Mouse (Mus musculus) ovary, postnatal 36 days (tissue): Measurements from ENCODE around the gene 2410015M20Rik.
"Not testable (repeated sequence)": the region's sequence is repeated elsewhere in the genome, so short reads cannot be mapped to it uniquely, and the experiment has no call there.

Experiments
- DNase-seq: peaks from one replicate; pipeline ENCODE4 v3.0.0; 2022; ENCODE audit warnings: low spot score, mixed read lengths

The 2410015M20Rik gene

GRCm38 (mm10) chr17:56609452-56610171, at the start of gene 2410015M20Rik:
Gene 2410015M20Rik (minus strand): TSS chr17:56609771.
- DNase-seq: peak; percentile 90

GRCm38 (mm10) chr17:56656171-56656570, 46.6 kb upstream of the 2410015M20Rik start:
- DNase-seq: no peak

GRCm38 (mm10) chr17:56655311-56655710, 45.7 kb upstream of the 2410015M20Rik start:
- no peak for DNase-seq

- DNase-seq: no peak
These were observed 45.2 kb upstream of the 2410015M20Rik start for GRCm38 (mm10) chr17:56654771-56655170.

- no peak for DNase-seq
These were observed 42.2 kb upstream of the 2410015M20Rik start for GRCm38 (mm10) chr17:56651801-56652200.

GRCm38 (mm10) chr17:56647546-56647945, 38.0 kb upstream of the 2410015M20Rik start:
- DNase-seq: no peak

GRCm38 (mm10) chr17:56643237-56643636, 33.7 kb upstream of the 2410015M20Rik start:
- no peak for DNase-seq

- no peak for DNase-seq
These were observed 24.5 kb upstream of the 2410015M20Rik start for GRCm38 (mm10) chr17:56634023-56634422.

- DNase-seq: no peak
These were observed 22.2 kb upstream of the 2410015M20Rik start for GRCm38 (mm10) chr17:56631807-56632206.

- not testable (repeated sequence) for DNase-seq
These were observed 20.5 kb upstream of the 2410015M20Rik start for GRCm38 (mm10) chr17:56629800-56630781.

- no peak for DNase-seq
These were observed 18.1 kb upstream of the 2410015M20Rik start, which contains the start of gene Catsperd for GRCm38 (mm10) chr17:56627530-56628277. Gene Catsperd (plus strand): TSS chr17:56628143.

GRCm38 (mm10) chr17:56626754-56627470, 17.3 kb upstream of the 2410015M20Rik start, which contains the start of gene Lonp1:
Gene Lonp1 (minus strand): TSS chr17:56626887.
- peak; percentile 96 for DNase-seq

- DNase-seq: no peak
These were observed 16.7 kb upstream of the 2410015M20Rik start for GRCm38 (mm10) chr17:56626260-56626659.

- DNase-seq: no peak
These were observed 15.9 kb upstream of the 2410015M20Rik start for GRCm38 (mm10) chr17:56625495-56625894.

- no peak for DNase-seq
These were observed 8.1 kb upstream of the 2410015M20Rik start for GRCm38 (mm10) chr17:56617628-56618027.

- DNase-seq: no peak
These were observed 7.2 kb upstream of the 2410015M20Rik start for GRCm38 (mm10) chr17:56616725-56617124.

GRCm38 (mm10) chr17:56615792-56616191, 6.2 kb upstream of the 2410015M20Rik start:
- no peak for DNase-seq

- no peak for DNase-seq
These were observed 5.7 kb upstream of the 2410015M20Rik start for GRCm38 (mm10) chr17:56615136-56615784.

- no peak for DNase-seq
These were observed 5.0 kb upstream of the 2410015M20Rik start for GRCm38 (mm10) chr17:56614391-56615135.

- DNase-seq: peak; percentile 45
These were observed 4.3 kb upstream of the 2410015M20Rik start for GRCm38 (mm10) chr17:56613893-56614292.
